Mouse (Mus musculus) hindbrain, embryonic 16.5 days (tissue): ENCODE data around the gene Tnfrsf1b. TPM values are rescaled to one million over a fixed set of nuclear protein-coding genes. Genes with fewer than 3 reads are reported as not detected.

Experiments used
- ATAC-seq: fragments of 200-750 bp; cut with Nextera tagmentation; 2 replicates; pipeline ENCODE4 v1.8.0; 2017; ENCODE audit warnings: moderate TSS enrichment, moderate library complexity
- H3K27ac ChIP-seq: fragments of 300-500 bp; sonication (generic); 2 replicates; pipeline ENCODE4 v1.5.1; 2014; ENCODE audit warnings: low read depth, mild to moderate bottlenecking, control low read depth, low read length, moderate library complexity
- H3K27me3 ChIP-seq: fragments of 300-500 bp; sonication (generic); replicated peaks from 2 replicates; pipeline ENCODE4 v1.6.1; 2014; ENCODE audit warnings: low read length; ENCODE audit not compliant: control insufficient read depth, insufficient read depth
- H3K36me3 ChIP-seq: fragments of 300-500 bp; sonication (generic); 2 replicates; pipeline ENCODE4 v1.6.1; 2014; ENCODE audit warnings: mild to moderate bottlenecking, low read length, moderate library complexity, mixed read lengths; ENCODE audit not compliant: control insufficient read depth, insufficient read depth
- H3K4me1 ChIP-seq: fragments of 300-500 bp; sonication (generic); 2 replicates; pipeline ENCODE4 v1.6.1; 2014; ENCODE audit warnings: low read depth, low read length; ENCODE audit not compliant: control insufficient read depth, insufficient read depth
- H3K4me2 ChIP-seq: fragments of 300-500 bp; sonication (generic); 2 replicates; pipeline ENCODE4 v1.6.1; 2014; ENCODE audit warnings: mild to moderate bottlenecking, low read length, control low read depth, moderate library complexity
- H3K4me3 ChIP-seq: fragments of 300-500 bp; sonication (generic); 2 replicates; pipeline ENCODE4 v1.5.1; 2014; ENCODE audit warnings: mild to moderate bottlenecking, low read length, control low read depth, moderate library complexity
- H3K9ac ChIP-seq: fragments of 300-500 bp; sonication (generic); 2 replicates; pipeline ENCODE4 v1.6.1; 2014; ENCODE audit warnings: low read depth, mild to moderate bottlenecking, control low read depth, low read length, moderate library complexity
- H3K9me3 ChIP-seq: fragments of 300-500 bp; sonication (generic); 2 replicates; pipeline ENCODE4 v1.6.1; 2014; ENCODE audit warnings: mild to moderate bottlenecking, low read length, moderate library complexity; ENCODE audit not compliant: control insufficient read depth
- WGBS: fragments of 180-500 bp; shearing (Covaris S2); extraction: QIAGEN DNeasy Blood & Tissue Kit; methylation state at CpG from one replicate; pipeline ENCODE4 v1.1.7; 2014; 5-methylcytosine and 5-hydroxymethylcytosine counted together
- polyA plus RNA-seq: library from polyadenylated mRNA; unstranded; fragments of >200 nt; fragmentation: Nextera tagmentation; extraction: Ambion mirVana; gene quantifications from 2 replicates; pipeline ENCODE4 v1.2.1, GENCODE M21; 2015

Gene Tnfrsf1b
- polyA plus RNA-seq, 1 experiment from 2014 or later: 3.9 TPM

DNA sequence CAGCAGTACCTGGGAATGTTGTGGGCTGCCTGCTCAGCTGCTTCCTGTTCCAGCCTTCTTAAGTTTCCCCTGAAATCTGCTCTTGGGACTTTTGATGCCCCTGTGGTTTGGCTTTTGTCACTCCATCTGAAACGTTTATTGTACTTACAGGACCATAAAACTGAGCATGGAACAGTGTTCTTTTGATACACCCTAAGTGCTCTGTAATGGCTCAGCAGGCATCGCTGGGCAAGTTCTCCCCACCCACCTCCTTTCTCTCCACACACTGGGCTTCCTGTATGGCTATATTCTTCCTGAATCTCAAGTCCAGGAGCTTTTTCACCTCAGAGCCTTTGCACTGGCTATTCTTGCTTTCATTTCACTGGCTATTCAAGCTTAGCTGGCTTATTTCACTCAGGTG is 18.1 kb upstream of the Tnfrsf1b start:
- no peak overlapping the region for H3K27ac ChIP-seq
- 38% methylated on average over 2 of the region's 2 CpGs for WGBS
- H3K4me2 ChIP-seq: no peak overlapping the region
- no peak for ATAC-seq
- no peaks in the 10 kb centered on the region for H3K4me1 ChIP-seq
- H3K36me3 ChIP-seq: no peaks in the 10 kb centered on the region
- no peaks in the 10 kb centered on the region for H3K27me3 ChIP-seq
- H3K9me3 ChIP-seq: no peaks in the 10 kb centered on the region
- no peak overlapping the region for H3K4me3 ChIP-seq
- H3K9ac ChIP-seq: no peak overlapping the region

DNA sequence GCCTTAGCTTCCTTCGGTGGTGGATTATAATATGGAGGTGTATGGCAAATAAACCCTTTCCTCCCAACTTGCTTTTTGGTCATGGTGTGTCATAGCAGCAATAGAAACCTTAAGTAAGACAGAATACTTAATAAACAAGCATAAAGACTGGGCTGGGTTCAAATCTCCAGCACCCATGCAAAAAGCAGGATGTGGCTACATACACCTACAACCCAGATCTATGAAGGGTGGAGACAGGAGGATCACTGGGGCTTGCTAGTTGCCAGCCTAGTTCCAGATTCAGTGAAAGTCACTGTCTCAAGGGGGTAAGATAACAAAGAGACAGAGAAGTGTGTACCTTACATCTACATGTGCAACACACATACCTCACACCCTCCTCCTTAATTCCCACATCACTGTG is 16.9 kb upstream of the Tnfrsf1b start:
- Histone ChIP-seq H3K9ac (no peak overlapping the region), H3K4me1 (no peaks in the 10 kb centered on the region), H3K36me3 (no peaks in the 10 kb centered on the region), H3K9me3 (no peaks in the 10 kb centered on the region), H3K27ac (no peak overlapping the region), H3K27me3 (no peaks in the 10 kb centered on the region), H3K4me2 (no peak overlapping the region), H3K4me3 (no peak overlapping the region)
- ATAC-seq: no peak
- WGBS: 92% methylated on average over 1 of the region's 1 CpGs

DNA sequence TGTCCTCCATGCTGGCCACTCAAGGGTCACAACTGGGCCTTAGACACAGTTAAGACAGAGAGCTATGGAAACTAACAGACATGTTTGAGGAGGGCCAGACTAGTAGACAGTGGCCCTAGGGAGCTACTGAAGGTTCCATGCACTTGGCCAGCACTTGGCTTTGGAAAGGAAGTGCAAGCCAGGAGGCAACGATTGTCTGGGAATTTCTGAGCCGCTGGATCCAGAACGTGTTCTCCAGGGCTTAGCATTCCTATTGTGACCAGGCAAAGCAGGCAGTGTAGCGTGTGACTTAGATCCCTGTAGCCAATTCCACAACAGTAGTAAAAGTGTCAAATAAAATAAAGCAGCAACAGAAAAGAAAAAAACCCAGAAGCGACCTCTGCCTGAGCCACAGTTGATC is 14.1 kb upstream of the Tnfrsf1b start:
- no peak for ATAC-seq
- Histone ChIP-seq H3K9me3 (no peaks in the 10 kb centered on the region), H3K36me3 (no peaks in the 10 kb centered on the region), H3K4me1 (no peaks in the 10 kb centered on the region), H3K4me3 (no peak overlapping the region), H3K9ac (no peak overlapping the region), H3K27me3 (no peaks in the 10 kb centered on the region), H3K4me2 (no peak overlapping the region), H3K27ac (no peak overlapping the region)
- WGBS: 83% methylated on average over 5 of the region's 5 CpGs

DNA sequence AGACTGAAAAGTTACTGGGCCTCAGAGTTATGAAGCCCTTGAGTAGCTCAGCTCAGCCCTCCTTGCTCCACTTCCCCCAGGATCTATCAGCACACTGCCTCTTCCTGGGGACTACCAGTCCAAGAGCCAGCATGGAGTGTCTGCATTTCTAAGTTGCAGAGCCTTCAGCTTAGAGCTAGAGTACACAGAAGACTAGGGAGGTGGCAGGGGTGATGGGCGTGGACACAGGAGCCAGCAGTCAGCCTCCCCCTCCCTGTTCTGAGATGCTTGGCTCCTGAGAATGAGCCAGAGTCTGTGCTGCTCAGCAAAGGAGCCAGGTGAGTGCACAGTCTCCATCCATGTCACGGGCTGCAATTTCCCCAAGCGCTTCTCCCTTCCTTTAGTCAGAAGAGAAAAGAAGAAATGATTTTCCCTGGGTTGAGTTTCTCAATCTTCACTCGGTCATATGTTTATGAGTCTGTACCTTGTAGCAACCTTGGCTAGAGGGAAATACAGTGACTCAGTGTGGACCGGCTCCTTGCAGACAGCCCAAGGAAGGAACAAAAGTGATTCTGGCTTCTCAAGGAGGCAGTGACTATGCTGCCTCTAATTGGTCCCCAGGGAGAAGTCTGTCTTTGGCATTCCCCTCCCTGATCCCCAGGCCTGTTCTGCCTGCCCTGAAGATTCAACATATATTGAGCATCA is 11.2 kb upstream of the Tnfrsf1b start:
- ATAC-seq: no peak
- Histone ChIP-seq H3K4me1 (no peaks in the 10 kb centered on the region), H3K4me2 (no peak overlapping the region), H3K9ac (no peak overlapping the region), H3K36me3 (no peaks in the 10 kb centered on the region), H3K27me3 (no peaks in the 10 kb centered on the region), H3K27ac (no peak overlapping the region), H3K9me3 (no peaks in the 10 kb centered on the region), H3K4me3 (no peak overlapping the region)
- WGBS: 66% methylated on average over 5 of the region's 5 CpGs

DNA sequence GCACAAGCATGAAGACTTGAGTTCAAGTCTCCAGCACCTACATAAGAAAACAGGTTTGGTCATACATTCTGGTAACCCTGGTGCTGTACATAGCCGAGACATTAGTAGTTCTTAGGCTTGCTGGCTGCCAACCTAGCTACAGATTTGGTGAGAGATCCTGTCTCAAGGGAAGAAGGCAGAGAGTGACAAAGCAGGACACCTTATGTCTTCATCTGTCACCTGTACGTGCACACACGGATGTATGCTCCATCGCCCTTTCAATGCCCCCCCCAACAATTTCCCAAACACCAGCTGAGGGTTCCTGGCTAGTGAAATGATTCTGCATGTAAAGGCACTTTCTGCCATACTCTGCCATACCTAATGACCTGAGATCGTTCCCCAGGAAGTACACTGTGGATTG is 9.5 kb upstream of the Tnfrsf1b start:
- no peak overlapping the region for H3K27ac ChIP-seq
- no peak overlapping the region for H3K4me2 ChIP-seq
- ATAC-seq: no peak
- H3K4me1 ChIP-seq: no peaks in the 10 kb centered on the region
- H3K9ac ChIP-seq: no peak overlapping the region
- H3K4me3 ChIP-seq: no peak overlapping the region
- no peaks in the 10 kb centered on the region for H3K9me3 ChIP-seq
- 85% methylated on average over 5 of the region's 5 CpGs for WGBS
- H3K36me3 ChIP-seq: no peaks in the 10 kb centered on the region
- H3K27me3 ChIP-seq: no peaks in the 10 kb centered on the region

DNA sequence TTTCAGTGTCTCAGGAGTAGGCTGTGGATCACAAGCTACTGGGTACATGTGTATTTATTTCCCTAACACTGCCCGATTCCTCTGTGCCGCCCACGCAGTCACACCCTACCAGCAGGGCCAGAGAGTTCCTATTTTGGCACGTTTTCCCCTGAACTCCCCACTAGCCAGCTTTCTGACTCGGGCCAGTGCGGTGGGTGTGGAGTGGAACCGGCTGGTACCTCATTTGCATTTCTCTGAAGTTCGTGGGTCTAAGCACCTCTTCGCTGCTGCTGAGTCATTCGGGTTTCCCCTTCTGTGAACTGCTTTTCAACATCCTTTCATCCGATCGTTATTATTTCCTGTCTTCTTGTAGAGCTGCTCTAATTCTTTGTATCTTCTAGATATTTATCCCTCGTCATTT is 7.7 kb upstream of the Tnfrsf1b start:
- no peak overlapping the region for H3K4me2 ChIP-seq
- no peak for ATAC-seq
- H3K4me1 ChIP-seq: no peaks in the 10 kb centered on the region
- no peaks in the 10 kb centered on the region for H3K9me3 ChIP-seq
- no peaks in the 10 kb centered on the region for H3K27me3 ChIP-seq
- no peak overlapping the region for H3K9ac ChIP-seq
- H3K36me3 ChIP-seq: no peaks in the 10 kb centered on the region
- no peak overlapping the region for H3K27ac ChIP-seq
- H3K4me3 ChIP-seq: no peak overlapping the region
- 62% methylated on average over 13 of the region's 13 CpGs for WGBS

DNA sequence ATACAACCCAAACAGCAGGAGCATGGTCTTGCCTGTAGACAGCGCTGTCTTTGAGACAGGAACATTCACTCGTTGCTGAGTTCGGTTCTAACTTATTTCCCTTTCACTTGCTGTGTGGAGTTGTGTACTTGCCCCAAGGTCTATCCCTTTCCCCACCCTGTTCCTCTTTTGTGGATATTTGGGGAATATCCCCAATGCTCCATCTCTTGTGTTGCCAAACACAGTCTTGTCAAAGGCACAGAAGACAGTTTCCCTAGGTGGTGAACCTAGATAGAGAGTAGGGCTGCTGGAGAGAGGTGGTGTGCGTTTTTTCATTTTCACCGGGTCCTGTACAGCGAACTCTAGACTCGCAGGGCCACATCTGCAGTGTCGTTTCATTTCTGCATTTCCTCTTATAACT is 5.9 kb upstream of the Tnfrsf1b start:
- Histone ChIP-seq H3K4me3 (no peak overlapping the region), H3K4me2 (no peak overlapping the region), H3K27ac (no peak overlapping the region), H3K9me3 (no peaks in the 10 kb centered on the region), H3K36me3 (no peaks in the 10 kb centered on the region), H3K27me3 (no peaks in the 10 kb centered on the region; the same call in 1 of the 2 replicates), H3K9ac (no peak overlapping the region), H3K4me1 (no peaks in the 10 kb centered on the region)
- whole genome bisulfite sequencing: 93% methylated on average over 8 of the region's 8 CpGs
- no peak for ATAC-seq

DNA sequence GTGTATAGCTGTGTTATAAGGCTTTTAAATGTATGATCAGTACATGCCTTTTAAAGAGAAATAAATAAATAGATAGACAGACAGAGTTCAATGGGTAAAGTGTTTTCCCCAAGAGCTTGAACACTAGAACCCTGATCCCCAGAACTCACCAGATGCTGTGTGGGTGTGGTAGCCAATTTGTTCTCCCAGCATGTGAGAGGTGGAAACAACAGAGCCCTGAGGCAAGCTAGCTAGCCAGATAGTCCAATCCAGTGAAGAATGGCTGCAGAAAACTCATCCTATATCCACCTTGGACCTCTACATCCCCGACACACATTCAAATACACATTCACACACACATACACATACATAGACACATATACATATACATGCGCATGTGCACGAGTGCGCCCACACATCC is 4.9 kb upstream of the Tnfrsf1b start:
- no peaks in the 10 kb centered on the region for H3K36me3 ChIP-seq
- no peak overlapping the region for H3K4me3 ChIP-seq
- ATAC-seq: no peak
- no peak overlapping the region for H3K4me2 ChIP-seq
- no peaks in the 10 kb centered on the region for H3K9me3 ChIP-seq
- no peak overlapping the region for H3K9ac ChIP-seq
- H3K4me1 ChIP-seq: no peaks in the 10 kb centered on the region; the same call in 1 of the 2 replicates
- 91% methylated on average over 4 of the region's 4 CpGs for WGBS
- no peak overlapping the region for H3K27ac ChIP-seq
- H3K27me3 ChIP-seq: no peaks in the 10 kb centered on the region; the same call in none of the 2 replicates

DNA sequence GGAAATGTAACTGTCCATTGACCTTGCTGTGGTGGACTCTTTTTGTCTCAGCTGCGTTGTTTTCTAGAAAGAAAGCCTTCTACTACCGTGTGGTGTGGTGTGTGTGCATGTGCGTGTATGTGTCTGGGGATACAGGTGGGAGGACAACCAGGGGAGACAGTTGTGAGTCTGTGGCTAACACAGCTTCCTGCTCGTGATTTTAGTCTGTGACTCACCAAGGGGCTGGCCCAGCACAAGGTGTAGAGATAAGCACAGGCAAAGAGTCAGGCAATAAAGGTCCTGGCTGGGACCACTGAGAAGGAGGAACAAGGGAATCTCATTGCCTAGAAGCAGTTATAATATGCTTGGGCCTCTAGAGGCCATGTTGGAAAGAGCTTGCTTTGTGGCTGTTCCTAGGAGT is 3.3 kb upstream of the Tnfrsf1b start:
- H3K36me3 ChIP-seq: no peaks in the 10 kb centered on the region
- WGBS: 77% methylated on average over 4 of the region's 4 CpGs
- no peaks in the 10 kb centered on the region for H3K9me3 ChIP-seq
- no peak overlapping the region for H3K9ac ChIP-seq
- H3K27ac ChIP-seq: no peak overlapping the region
- peaks cover 9% of the 10 kb centered on the region for H3K27me3 ChIP-seq
- H3K4me2 ChIP-seq: no peak overlapping the region
- no peaks in the 10 kb centered on the region; the same call in 1 of the 2 replicates for H3K4me1 ChIP-seq
- no peak for ATAC-seq
- no peak overlapping the region for H3K4me3 ChIP-seq

DNA sequence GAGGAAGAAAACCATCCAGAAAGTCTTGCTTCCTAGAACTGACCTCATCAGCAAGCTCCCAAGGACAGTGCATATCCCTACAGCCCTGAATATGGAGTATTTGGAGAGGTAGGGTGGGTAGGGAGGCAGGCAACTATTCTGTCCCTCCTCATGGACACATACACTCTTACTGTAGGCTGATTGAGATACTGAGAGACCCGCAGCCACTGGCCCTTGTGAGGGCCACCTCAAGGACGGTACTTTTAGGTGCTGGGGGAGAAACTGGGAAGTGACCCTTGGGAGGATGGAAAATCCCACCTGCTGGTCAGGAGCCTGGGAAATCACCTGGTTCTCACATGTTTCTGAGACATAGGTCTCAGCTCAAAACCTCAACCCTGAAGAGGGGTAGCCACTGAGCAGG is 886 bp upstream of the Tnfrsf1b start:
- no peak overlapping the region for H3K9ac ChIP-seq
- H3K27ac ChIP-seq: no peak overlapping the region
- no peak overlapping the region for H3K4me3 ChIP-seq
- no peaks in the 10 kb centered on the region for H3K9me3 ChIP-seq
- no peak overlapping the region for H3K4me2 ChIP-seq
- WGBS: 80% methylated on average over 2 of the region's 2 CpGs
- H3K27me3 ChIP-seq: peaks cover 9% of the 10 kb centered on the region
- no peaks in the 10 kb centered on the region; the same call in 1 of the 2 replicates for H3K4me1 ChIP-seq
- H3K36me3 ChIP-seq: no peaks in the 10 kb centered on the region
- no peak for ATAC-seq
